Mouse (Mus musculus) spleen, adult 2 months (tissue): Measurements from ENCODE around the gene Atp1a1.

Source experiments
- CTCF ChIP-seq: fragments of 200-500 bp; IDR thresholded peaks from 2 replicates; pipeline ENCODE4 v1.5.1; 2011; ENCODE audit warnings: mild to moderate bottlenecking, inconsistent platforms; ENCODE audit not compliant: insufficient read depth, insufficient read length, insufficient replicate concordance; ENCODE audit errors: extremely low read depth
- POLR2A ChIP-seq: fragments of 200-500 bp; IDR thresholded peaks from 2 replicates; pipeline ENCODE4 v1.6.1; 2011; ENCODE audit warnings: low read depth, low read length, inconsistent platforms

DNA sequence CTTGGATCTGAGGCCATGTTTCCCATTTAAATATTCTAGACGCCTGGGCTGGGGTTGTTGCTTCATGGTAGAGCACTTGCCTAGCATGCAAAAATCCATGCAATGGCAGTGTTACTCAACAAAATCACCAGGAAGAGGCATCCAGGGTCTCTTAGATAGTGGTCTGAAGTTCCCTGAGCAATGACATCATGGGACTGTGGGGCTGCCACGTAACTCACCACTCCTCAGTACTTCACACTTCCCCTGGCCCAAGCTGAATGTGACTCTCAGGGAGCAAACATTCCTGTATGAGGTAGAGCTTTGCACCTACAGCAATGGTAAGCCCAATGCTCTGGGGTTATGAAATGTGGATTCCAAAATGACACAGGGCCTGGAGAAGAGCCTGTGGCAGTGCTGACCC is 38.8 kb upstream of the Atp1a1 start:
- TF ChIP-seq CTCF (no peak), POLR2A (no peak)
